Mouse (Mus musculus) neural tube, embryonic 12.5 days (tissue): ENCODE data around the gene Snx3. TPM values are rescaled to one million over a fixed set of nuclear protein-coding genes. Genes with fewer than 3 reads are reported as not detected.

Source experiments
- ATAC-seq: fragments of 200-750 bp; cut with Nextera tagmentation; 2 replicates; pipeline ENCODE4 v1.8.0; 2017; ENCODE audit warnings: low read depth, mild to moderate bottlenecking, moderate TSS enrichment, moderate library complexity; ENCODE audit not compliant: low FRiP score
- H3K27ac ChIP-seq: fragments of 300-500 bp; sonication (generic); 2 replicates; pipeline ENCODE4 v1.5.1; 2016
- H3K27me3 ChIP-seq: fragments of 300-500 bp; sonication (generic); replicated peaks from 2 replicates; pipeline ENCODE4 v1.6.1; 2016; ENCODE audit warnings: mild to moderate bottlenecking
- H3K36me3 ChIP-seq: fragments of 300-500 bp; sonication (generic); 2 replicates; pipeline ENCODE4 v1.6.1; 2016; ENCODE audit warnings: mild to moderate bottlenecking
- H3K4me1 ChIP-seq: fragments of 300-500 bp; sonication (generic); 2 replicates; pipeline ENCODE4 v1.6.1; 2016
- H3K4me2 ChIP-seq: fragments of 300-500 bp; sonication (generic); replicated peaks from 2 replicates; pipeline ENCODE4 v1.6.1; 2016; ENCODE audit warnings: mild to moderate bottlenecking
- H3K4me3 ChIP-seq: fragments of 300-500 bp; sonication (generic); 2 replicates; pipeline ENCODE4 v1.5.1; 2016
- H3K9ac ChIP-seq: fragments of 300-500 bp; sonication (generic); 2 replicates; pipeline ENCODE4 v1.6.1; 2016; ENCODE audit warnings: mild to moderate bottlenecking
- H3K9me3 ChIP-seq: fragments of 300-500 bp; sonication (generic); 2 replicates; pipeline ENCODE4 v1.6.1; 2016; ENCODE audit warnings: mild to moderate bottlenecking
- WGBS: fragments of 180-500 bp; shearing (Covaris S2); methylation state at CpG from one replicate; pipeline ENCODE4 v1.1.7; 2016; 5-methylcytosine and 5-hydroxymethylcytosine counted together
- polyA plus RNA-seq: library from polyadenylated mRNA; unstranded; fragments of >200 nt; fragmentation: Nextera tagmentation; extraction: Ambion mirVana; gene quantifications from 2 replicates; pipeline ENCODE4 v1.2.1, GENCODE M21; 2016

Snx3 gene
- polyA plus RNA-seq, 1 experiment from 2014 or later, result 221 TPM

GRCm38 (mm10) chr10:42514125-42514524 lies 12.3 kb downstream of the Snx3 start:
- Histone ChIP-seq H3K27ac (no peak overlapping the region), H3K4me1 (no peaks in the 10 kb centered on the region), H3K4me2 (no peak overlapping the region), H3K36me3 (peaks cover 4% of the 10 kb centered on the region; the same call in 1 of the 2 replicates), H3K9ac (no peak overlapping the region), H3K4me3 (no peak overlapping the region), H3K9me3 (no peaks in the 10 kb centered on the region), H3K27me3 (no peaks in the 10 kb centered on the region)
- no peak for ATAC-seq

GRCm38 (mm10) chr10:42518363-42518762 lies 16.5 kb downstream of the Snx3 start:
- 89% methylated on average over 8 of the region's 8 CpGs for WGBS
- H3K4me3 ChIP-seq, result no peak overlapping the region
- no peaks in the 10 kb centered on the region for H3K4me1 ChIP-seq
- H3K9ac ChIP-seq, result no peak overlapping the region
- H3K27ac ChIP-seq, result no peak overlapping the region
- no peaks in the 10 kb centered on the region for H3K9me3 ChIP-seq
- no peaks in the 10 kb centered on the region for H3K36me3 ChIP-seq
- H3K27me3 ChIP-seq, result no peaks in the 10 kb centered on the region
- ATAC-seq, result no peak
- H3K4me2 ChIP-seq, result no peak overlapping the region

GRCm38 (mm10) chr10:42521315-42521981 lies 19.6 kb downstream of the Snx3 start:
- H3K27ac ChIP-seq, result no peak overlapping the region
- ATAC-seq, result no peak
- no peak overlapping the region for H3K4me2 ChIP-seq
- no peaks in the 10 kb centered on the region for H3K27me3 ChIP-seq
- peaks cover 10% of the 10 kb centered on the region; the same call in 1 of the 2 replicates for H3K36me3 ChIP-seq
- no peaks in the 10 kb centered on the region for H3K4me1 ChIP-seq
- H3K9me3 ChIP-seq, result no peaks in the 10 kb centered on the region
- WGBS, result 67% methylated on average over 5 of the region's 5 CpGs
- no peak overlapping the region for H3K4me3 ChIP-seq
- H3K9ac ChIP-seq, result no peak overlapping the region

GRCm38 (mm10) chr10:42522912-42523311 lies 21.1 kb downstream of the Snx3 start:
- Histone ChIP-seq H3K9me3 (no peaks in the 10 kb centered on the region), H3K4me1 (no peaks in the 10 kb centered on the region), H3K4me3 (no peak overlapping the region), H3K4me2 (no peak overlapping the region), H3K27ac (no peak overlapping the region), H3K27me3 (no peaks in the 10 kb centered on the region), H3K36me3 (peaks cover 21% of the 10 kb centered on the region), H3K9ac (no peak overlapping the region)
- ATAC-seq, result no peak
- WGBS, result 72% methylated on average over 2 of the region's 2 CpGs

- Histone ChIP-seq H3K36me3 (peaks cover 26% of the 10 kb centered on the region), H3K9me3 (no peaks in the 10 kb centered on the region), H3K27ac (no peak overlapping the region), H3K4me3 (no peak overlapping the region), H3K27me3 (no peaks in the 10 kb centered on the region), H3K4me1 (no peaks in the 10 kb centered on the region), H3K9ac (no peak overlapping the region), H3K4me2 (no peak overlapping the region)
- 76% methylated on average over 11 of the region's 11 CpGs for WGBS
- ATAC-seq, result no peak
These were observed 21.8 kb downstream of the Snx3 start for GRCm38 (mm10) chr10:42523556-42524162.

- Histone ChIP-seq H3K27me3 (no peaks in the 10 kb centered on the region), H3K4me3 (no peak overlapping the region), H3K36me3 (peaks cover 34% of the 10 kb centered on the region), H3K4me2 (no peak overlapping the region), H3K9ac (no peak overlapping the region), H3K27ac (no peak overlapping the region), H3K9me3 (no peaks in the 10 kb centered on the region), H3K4me1 (no peaks in the 10 kb centered on the region)
- WGBS, result over 99% methylated on average over 3 of the region's 3 CpGs
- no peak for ATAC-seq
These were observed 23.9 kb downstream of the Snx3 start for GRCm38 (mm10) chr10:42525682-42526081.

GRCm38 (mm10) chr10:42533836-42534453 lies 32.1 kb downstream of the Snx3 start:
- peaks cover 36% of the 10 kb centered on the region for H3K36me3 ChIP-seq
- WGBS, result 93% methylated on average over 11 of the region's 11 CpGs
- H3K4me1 ChIP-seq, result no peaks in the 10 kb centered on the region
- H3K9ac ChIP-seq, result no peak overlapping the region
- no peak overlapping the region for H3K4me2 ChIP-seq
- no peak overlapping the region for H3K27ac ChIP-seq
- no peaks in the 10 kb centered on the region for H3K27me3 ChIP-seq
- ATAC-seq, result no peak
- no peaks in the 10 kb centered on the region for H3K9me3 ChIP-seq
- no peak overlapping the region for H3K4me3 ChIP-seq

- Histone ChIP-seq H3K4me1 (no peaks in the 10 kb centered on the region), H3K9ac (no peak overlapping the region), H3K27me3 (no peaks in the 10 kb centered on the region), H3K4me3 (no peak overlapping the region), H3K27ac (no peak overlapping the region), H3K36me3 (peaks cover 23% of the 10 kb centered on the region; the same call in 1 of the 2 replicates), H3K4me2 (no peak overlapping the region), H3K9me3 (no peaks in the 10 kb centered on the region)
- no peak for ATAC-seq
- WGBS, result 91% methylated on average over 9 of the region's 9 CpGs
These were observed 35.9 kb downstream of the Snx3 start for GRCm38 (mm10) chr10:42537571-42538316.

GRCm38 (mm10) chr10:42545707-42546503 lies 44.1 kb downstream of the Snx3 start:
- no peak overlapping the region for H3K4me3 ChIP-seq
- no peak overlapping the region for H3K27ac ChIP-seq
- H3K9ac ChIP-seq, result no peak overlapping the region
- whole genome bisulfite sequencing, result 77% methylated on average over 6 of the region's 6 CpGs
- no peak overlapping the region for H3K4me2 ChIP-seq
- no peak for ATAC-seq
- no peaks in the 10 kb centered on the region for H3K36me3 ChIP-seq
- H3K9me3 ChIP-seq, result no peaks in the 10 kb centered on the region
- H3K27me3 ChIP-seq, result no peaks in the 10 kb centered on the region
- no peaks in the 10 kb centered on the region for H3K4me1 ChIP-seq

GRCm38 (mm10) chr10:42546507-42546906 lies 44.7 kb downstream of the Snx3 start:
- no peaks in the 10 kb centered on the region for H3K27me3 ChIP-seq
- no peaks in the 10 kb centered on the region for H3K9me3 ChIP-seq
- no peak overlapping the region for H3K27ac ChIP-seq
- 94% methylated on average over 3 of the region's 3 CpGs for WGBS
- H3K9ac ChIP-seq, result no peak overlapping the region
- H3K36me3 ChIP-seq, result no peaks in the 10 kb centered on the region
- H3K4me2 ChIP-seq, result no peak overlapping the region
- H3K4me3 ChIP-seq, result no peak overlapping the region
- H3K4me1 ChIP-seq, result no peaks in the 10 kb centered on the region
- ATAC-seq, result no peak

- Histone ChIP-seq H3K4me2 (no peak overlapping the region), H3K9ac (no peak overlapping the region), H3K27me3 (peaks cover 25% of the 10 kb centered on the region), H3K4me3 (no peak overlapping the region), H3K4me1 (no peaks in the 10 kb centered on the region), H3K27ac (no peak overlapping the region), H3K9me3 (no peaks in the 10 kb centered on the region), H3K36me3 (no peaks in the 10 kb centered on the region)
- no peak for ATAC-seq
- 78% methylated on average over 5 of the region's 5 CpGs for WGBS
These were observed 57.9 kb downstream of the Snx3 start for GRCm38 (mm10) chr10:42559581-42560200.
